Mouse (Mus musculus): ENCODE results near the gene Ntrk3. TPM values are rescaled to one million over a fixed set of nuclear protein-coding genes. Genes with fewer than 3 reads are reported as not detected.

Ntrk3 gene
- 3.0 and 3.3 TPM in 2 replicates for polyA plus RNA-seq (2015; fragmentation: Nextera tagmentation; extraction: Ambion mirVana)

- Histone ChIP-seq H3K36me3 (no peaks in the 10 kb centered on the region), H3K27me3 (replicated peaks) (no peaks in the 10 kb centered on the region), H3K9me3 (no peaks in the 10 kb centered on the region), H3K4me3 (replicated peaks) (no peak within 1 kb of the TSS), H3K4me2 (no peak within 1 kb of the TSS), H3K27ac (no peak within 1 kb of the TSS), H3K9ac (no peak within 1 kb of the TSS), H3K4me1 (no peaks in the 10 kb centered on the region)
- ATAC-seq (ENCODE audit: insufficient read depth, low FRiP score, low read depth): no peak
- WGBS: 70% methylated on average over 5 of the region's 5 CpGs
Measured at GRCm38 (mm10) chr7:78737614-78738210, at the start of gene Ntrk3. Ntrk3 (minus strand) TSS chr7:78738012.

GRCm38 (mm10) chr7:78785906-78786305, 48.1 kb upstream of the Ntrk3 start:
- Histone ChIP-seq H3K4me1 (peaks cover 8% of the 10 kb centered on the region; the same call in 1 of the 2 replicates), H3K4me2 (no peak overlapping the region), H3K27me3 (replicated peaks) (no peaks in the 10 kb centered on the region), H3K36me3 (peaks cover 13% of the 10 kb centered on the region; the same call in 1 of the 2 replicates), H3K27ac (no peak overlapping the region), H3K9ac (no peak overlapping the region), H3K4me3 (replicated peaks) (no peak overlapping the region), H3K9me3 (no peaks in the 10 kb centered on the region)
- ATAC-seq (ENCODE audit: insufficient read depth, low FRiP score, low read depth): no peak
- WGBS: 69% methylated on average over 5 of the region's 5 CpGs

DNA sequence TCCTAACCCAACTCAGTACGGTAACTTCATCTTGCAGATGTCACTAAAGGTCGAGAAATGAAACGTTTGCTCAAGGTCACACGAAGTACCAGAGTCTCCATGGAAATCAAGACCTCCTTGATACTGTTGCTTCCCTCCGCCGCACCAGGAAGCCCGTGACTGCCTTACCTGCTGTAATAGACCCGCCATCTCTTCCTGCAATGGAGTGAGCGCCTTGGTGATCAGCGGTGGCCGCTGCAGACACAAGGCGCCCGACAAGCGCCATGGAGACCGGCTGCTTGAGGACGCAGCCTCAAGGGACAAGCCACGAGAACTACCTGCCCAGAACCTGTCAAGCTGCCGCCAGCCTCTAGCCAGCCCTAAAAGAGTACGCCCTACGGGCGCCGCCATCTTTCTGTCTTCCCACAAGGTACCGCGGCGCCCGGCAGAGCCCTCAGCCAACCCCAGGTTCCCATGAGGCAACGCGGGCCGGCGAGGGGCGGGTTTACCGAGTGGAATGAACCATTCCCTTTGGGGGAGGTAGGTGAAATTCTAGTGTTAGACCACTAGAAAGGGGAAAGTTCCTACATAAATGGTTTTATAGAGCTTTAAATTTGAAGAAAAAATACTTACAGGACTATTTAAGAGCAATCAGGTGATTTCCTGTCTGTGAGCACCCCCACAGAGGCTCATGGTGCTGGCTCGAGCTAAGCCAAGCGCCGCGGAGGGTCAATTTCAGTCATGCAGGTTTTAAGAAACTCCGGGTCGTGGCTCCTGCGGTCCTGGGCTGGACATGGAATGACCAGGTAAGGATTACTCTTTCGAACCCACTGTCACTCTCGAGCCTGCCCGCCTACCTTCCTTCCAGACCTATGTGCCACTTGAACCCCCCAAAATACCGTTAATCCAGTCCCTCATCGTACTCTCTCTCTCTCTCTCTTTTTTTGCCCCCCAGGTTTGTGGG, 45.1 kb upstream of the Ntrk3 start, which contains the start of the genes Mrps11 and Mrpl46:
Mrps11 (plus strand) TSS at position 481 of the 943 bp plus-strand sequence.
Mrpl46 (minus strand) TSS at position 893 of the 943 bp plus-strand sequence.
- H3K4me2 ChIP-seq: peak within 1 kb of the TSS; percentile 88
- under 1% methylated on average over 44 of the region's 44 CpGs for WGBS

GRCm38 (mm10) chr7:78778741-78779140, 40.9 kb upstream of the Ntrk3 start:
- no peak overlapping the region for H3K4me3 ChIP-seq (replicated peaks)
- ATAC-seq (ENCODE audit: insufficient read depth, low FRiP score, low read depth): no peak
- peaks cover 3% of the 10 kb centered on the region; the same call in 1 of the 2 replicates for H3K4me1 ChIP-seq
- no peak overlapping the region for H3K27ac ChIP-seq
- no peak overlapping the region for H3K9ac ChIP-seq
- H3K4me2 ChIP-seq: no peak overlapping the region
- 93% methylated on average over 5 of the region's 5 CpGs for WGBS
- H3K36me3 ChIP-seq: peaks cover 22% of the 10 kb centered on the region
- no peaks in the 10 kb centered on the region for H3K27me3 ChIP-seq (replicated peaks)
- no peaks in the 10 kb centered on the region for H3K9me3 ChIP-seq

More for the DNA sequence above, 45.1 kb upstream of the Ntrk3 start, which contains the start of the genes Mrps11 and Mrpl46:
- H3K36me3 ChIP-seq: 0 out of 2 replicates have a peak, but pooled peaks cover 11% of the 10 kb centered on the region
- H3K9me3 ChIP-seq: no peaks in the 10 kb centered on the region
- ATAC-seq (ENCODE audit: insufficient read depth, low FRiP score, low read depth): peak; percentile 97
- peak within 1 kb of the TSS; percentile 83 for H3K4me3 ChIP-seq (replicated peaks)
- H3K9ac ChIP-seq: peak within 1 kb of the TSS; percentile 72
- H3K27me3 ChIP-seq (replicated peaks): no peaks in the 10 kb centered on the region
- 0 out of 2 replicates have a peak within 1 kb of the TSS, but pooled peaks have one; percentile 59 for H3K27ac ChIP-seq
- H3K4me1 ChIP-seq: peaks cover 8% of the 10 kb centered on the region; the same call in 1 of the 2 replicates

GRCm38 (mm10) chr7:78770936-78771335, 33.1 kb upstream of the Ntrk3 start:
- Histone ChIP-seq H3K4me3 (replicated peaks) (no peak overlapping the region), H3K36me3 (peaks cover 24% of the 10 kb centered on the region), H3K27me3 (replicated peaks) (no peaks in the 10 kb centered on the region), H3K9me3 (no peaks in the 10 kb centered on the region), H3K27ac (no peak overlapping the region), H3K4me1 (no peaks in the 10 kb centered on the region), H3K9ac (no peak overlapping the region), H3K4me2 (no peak overlapping the region)
- WGBS: 83% methylated on average over 5 of the region's 5 CpGs
- no peak for ATAC-seq (ENCODE audit: insufficient read depth, low FRiP score, low read depth)

GRCm38 (mm10) chr7:78769075-78769652, 31.4 kb upstream of the Ntrk3 start:
- no peaks in the 10 kb centered on the region for H3K27me3 ChIP-seq (replicated peaks)
- no peaks in the 10 kb centered on the region for H3K9me3 ChIP-seq
- WGBS: 21% methylated on average over 7 of the region's 7 CpGs
- H3K4me3 ChIP-seq (replicated peaks): no peak overlapping the region
- no peak overlapping the region for H3K4me2 ChIP-seq
- H3K4me1 ChIP-seq: no peaks in the 10 kb centered on the region
- peak; percentile 46; the same call in 1 of the 2 replicates for ATAC-seq (ENCODE audit: insufficient read depth, low FRiP score, low read depth)
- no peak overlapping the region for H3K9ac ChIP-seq
- H3K27ac ChIP-seq: peak overlapping the region; percentile 19; the same call in 1 of the 2 replicates
- peaks cover 11% of the 10 kb centered on the region for H3K36me3 ChIP-seq

- Histone ChIP-seq H3K27ac (no peak overlapping the region), H3K9me3 (no peaks in the 10 kb centered on the region), H3K36me3 (peaks cover 1% of the 10 kb centered on the region; the same call in 1 of the 2 replicates), H3K27me3 (replicated peaks) (no peaks in the 10 kb centered on the region), H3K9ac (no peak overlapping the region), H3K4me3 (replicated peaks) (no peak overlapping the region), H3K4me1 (no peaks in the 10 kb centered on the region), H3K4me2 (no peak overlapping the region)
- 90% methylated on average over 12 of the region's 12 CpGs for WGBS
- ATAC-seq (ENCODE audit: insufficient read depth, low FRiP score, low read depth): no peak
Measured at GRCm38 (mm10) chr7:78767929-78768531, 30.2 kb upstream of the Ntrk3 start.

GRCm38 (mm10) chr7:78766019-78766683, 28.3 kb upstream of the Ntrk3 start:
- WGBS: 21% methylated on average over 18 of the region's 18 CpGs
- Histone ChIP-seq H3K27ac (no peak overlapping the region), H3K9ac (no peak overlapping the region), H3K4me2 (peak overlapping the region; percentile 10; the same call in 1 of the 2 replicates), H3K4me3 (replicated peaks) (no peak overlapping the region), H3K4me1 (no peaks in the 10 kb centered on the region), H3K9me3 (no peaks in the 10 kb centered on the region), H3K27me3 (replicated peaks) (no peaks in the 10 kb centered on the region), H3K36me3 (no peaks in the 10 kb centered on the region)
- ATAC-seq (ENCODE audit: insufficient read depth, low FRiP score, low read depth): peak; percentile 43; the same call in 1 of the 2 replicates

- no peaks in the 10 kb centered on the region for H3K36me3 ChIP-seq
- H3K27me3 ChIP-seq (replicated peaks): no peaks in the 10 kb centered on the region
- no peak overlapping the region for H3K4me2 ChIP-seq
- no peak overlapping the region for H3K27ac ChIP-seq
- ATAC-seq (ENCODE audit: insufficient read depth, low FRiP score, low read depth): no peak
- no peaks in the 10 kb centered on the region for H3K9me3 ChIP-seq
- no peaks in the 10 kb centered on the region for H3K4me1 ChIP-seq
- WGBS: 71% methylated on average over 5 of the region's 5 CpGs
- no peak overlapping the region for H3K4me3 ChIP-seq (replicated peaks)
- no peak overlapping the region for H3K9ac ChIP-seq
Measured at GRCm38 (mm10) chr7:78765215-78765631, 27.4 kb upstream of the Ntrk3 start.

DNA sequence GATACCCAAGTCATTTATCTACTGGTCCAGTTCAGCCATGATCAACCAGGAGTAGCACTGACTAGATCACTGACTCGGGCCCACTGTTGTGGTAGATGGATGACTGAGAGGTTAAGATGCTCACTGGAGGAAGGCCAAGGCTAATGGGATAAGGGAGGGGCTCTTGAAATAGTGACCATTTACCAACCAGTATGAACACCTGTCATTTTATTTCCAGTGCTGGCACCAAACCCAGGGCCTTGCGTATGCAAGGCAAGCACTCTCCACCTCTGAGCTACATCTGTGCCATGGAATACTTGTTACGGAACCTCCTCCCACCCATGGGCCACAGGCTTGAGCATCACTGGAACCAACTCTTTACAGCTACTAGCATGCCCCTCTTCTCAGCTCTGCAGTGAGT, 26.0 kb upstream of the Ntrk3 start:
- WGBS: 79% methylated on average over 3 of the region's 3 CpGs
- H3K4me2 ChIP-seq: no peak overlapping the region
- H3K9me3 ChIP-seq: no peaks in the 10 kb centered on the region
- no peaks in the 10 kb centered on the region for H3K4me1 ChIP-seq
- H3K9ac ChIP-seq: no peak overlapping the region
- no peaks in the 10 kb centered on the region for H3K27me3 ChIP-seq (replicated peaks)
- no peak overlapping the region for H3K27ac ChIP-seq
- no peaks in the 10 kb centered on the region for H3K36me3 ChIP-seq
- no peak overlapping the region for H3K4me3 ChIP-seq (replicated peaks)
- no peak for ATAC-seq (ENCODE audit: insufficient read depth, low FRiP score, low read depth)
